10 mouse cellular contexts compared by ENCODE assay signal in genomic region chr3:88513546-88514115, GRCm38 (mm10). TPM values are rescaled to one million over a fixed set of nuclear protein-coding genes. Genes with fewer than 3 reads are reported as not detected.
DNase-seq lines count a peak whose midpoint lies in the region; ATAC-seq and TF ChIP-seq lines count a peak whose summit lies in the region.
"Had no signal": no experiment of that assay in that cellular context is flagged by ENCODE, and none has a peak within 500 bp of the region (broad histone marks: within the 10 kb centered on the region; RNA-seq: fewer than 3 reads in every experiment).

No protein-coding gene starts in this region.

- no peaks in the 10 kb centered on the region for H3K36me3 ChIP-seq in midbrain, embryonic 10.5 days
- no peaks in the 10 kb centered on the region for H3K36me3 ChIP-seq in midbrain, postnatal 0 days (ENCODE audit: insufficient read depth, low read length)
- no peaks in the 10 kb centered on the region for H3K36me3 ChIP-seq in limb, embryonic 10.5 days

- no peaks in the 10 kb centered on the region for H3K27me3 ChIP-seq in midbrain, embryonic 10.5 days (ENCODE audit: low read depth, poor library complexity, severe bottlenecking)
- no peaks in the 10 kb centered on the region for H3K27me3 ChIP-seq in midbrain, postnatal 0 days (ENCODE audit: insufficient read depth, low read length)
- H3K27me3 ChIP-seq in limb, embryonic 10.5 days (ENCODE audit: low read depth, poor library complexity, severe bottlenecking), result peaks cover 6% of the 10 kb centered on the region; the same call in 1 of the 2 replicates

- TF ChIP-seq CTCF in midbrain, postnatal 0 days (IDR thresholded peaks at IDR 0.05), result no peak

- H3K9ac ChIP-seq in midbrain, postnatal 0 days (replicated peaks; ENCODE audit: low read length, poor library complexity, severe bottlenecking), result no peak overlapping the region

- peak overlapping the region; percentile 69; the same call in 1 of the 2 replicates for H3K27ac ChIP-seq in midbrain, embryonic 10.5 days (replicated peaks)
- H3K27ac ChIP-seq in midbrain, postnatal 0 days (ENCODE audit: low read depth, low read length), result no peak overlapping the region
- H3K27ac ChIP-seq in limb, embryonic 10.5 days, result peak overlapping the region; percentile 71

- intact Hi-C loops in left cerebral cortex, postnatal 25 days (cut with DNase I), result no loop called here

- 82% methylated on average over 7 of the region's 7 CpGs for WGBS in midbrain, embryonic 10.5 days
- WGBS in midbrain, postnatal 0 days, result 82% methylated on average over 7 of the region's 7 CpGs
- WGBS in limb, embryonic 10.5 days, result 82% methylated on average over 7 of the region's 7 CpGs

- no peaks in the 10 kb centered on the region for H3K9me3 ChIP-seq in midbrain, embryonic 10.5 days (replicated peaks)
- H3K9me3 ChIP-seq in midbrain, postnatal 0 days (ENCODE audit: low read length), result no peaks in the 10 kb centered on the region
- H3K9me3 ChIP-seq in limb, embryonic 10.5 days (replicated peaks), result no peaks in the 10 kb centered on the region

- DNase-seq in midbrain, embryonic 10.5 days (ENCODE audit: low spot score), result no peak
- no peak for DNase-seq in midbrain, postnatal 0 days (ENCODE audit: low spot score)
- no peak for DNase-seq in limb, embryonic 10.5 days (ENCODE audit: low spot score)
- DNase-seq in thymus, postnatal 36 days, result peak; percentile 27 to 36
- DNase-seq in left cerebral cortex, postnatal 25 days (ENCODE audit: low spot score in 2 of 2), result no peak
- DNase-seq: cerebellum, postnatal 36 days; kidney, adult 9 months had no signal

- H3K4me2 ChIP-seq in midbrain, postnatal 0 days (ENCODE audit: low read depth, low read length, poor library complexity, severe bottlenecking), result no peak overlapping the region

- H3K4me1 ChIP-seq in midbrain, embryonic 10.5 days, result peaks cover 50% of the 10 kb centered on the region
- H3K4me1 ChIP-seq in midbrain, postnatal 0 days (ENCODE audit: insufficient read depth, low read length), result peaks cover 6% of the 10 kb centered on the region
- H3K4me1 ChIP-seq in limb, embryonic 10.5 days, result peaks cover 56% of the 10 kb centered on the region

- 0 out of 2 replicates have a peak overlapping the region, but pooled peaks have one; percentile 4 for H3K4me3 ChIP-seq in midbrain, embryonic 10.5 days
- no peak overlapping the region for H3K4me3 ChIP-seq in midbrain, postnatal 0 days (ENCODE audit: low read depth, low read length)
- peak overlapping the region; percentile 4; the same call in 1 of the 2 replicates for H3K4me3 ChIP-seq in limb, embryonic 10.5 days

- no peak for ATAC-seq in midbrain, postnatal 0 days (ENCODE audit: low FRiP score)
- peak; percentile 8 for ATAC-seq in activated CD4-positive, CD25-positive, alpha-beta regulatory T cell, adult 4 months
- no peak for ATAC-seq in megakaryocyte progenitor cell, adult 5-6 weeks (replicated peaks; ENCODE audit: poor library complexity)

RNA-seq across cellular contexts. Expression of gene Lmna, which starts 3.9 kb away (rescaled TPM):
- polyA plus RNA-seq in midbrain, embryonic 10.5 days (2016; fragmentation: Nextera tagmentation; extraction: Ambion mirVana), result 13.5 and 18.3 TPM in 2 replicates
- 57.6 and 75.0 TPM in 2 replicates for total RNA-seq in midbrain, postnatal 0 days (2014; rRNA removed)
- 74.1 and 77.2 TPM in 2 replicates for polyA plus RNA-seq in midbrain, postnatal 0 days (2015; fragmentation: Nextera tagmentation; extraction: Ambion mirVana)
- polyA plus RNA-seq in activated CD4-positive, CD25-positive, alpha-beta regulatory T cell, adult 4 months (2017; shearing (Covaris generic)), result 1 to 10 TPM; 4.6 to 6.4 TPM
- 9.2 and 14.5 TPM in 2 replicates for polyA plus RNA-seq in limb, embryonic 10.5 days (2016; fragmentation: Nextera tagmentation; extraction: Ambion mirVana)
- 10 to 100 TPM; 42.1 to 48.7 TPM for total RNA-seq in left cerebral cortex, postnatal 25 days (2021)
- total RNA-seq in megakaryocyte progenitor cell, adult 5-6 weeks (2015), result 2.3 and 2.6 TPM in 2 replicates
- 5.8 and 9.8 TPM in 2 replicates for total RNA-seq in megakaryocyte progenitor cell, adult 5-6 weeks (2017)

RNA-seq across cellular contexts. Expression of gene Mex3a, which starts 18.6 kb away (rescaled TPM):
- 27.7 and 33.8 TPM in 2 replicates for polyA plus RNA-seq in midbrain, embryonic 10.5 days (2016; fragmentation: Nextera tagmentation; extraction: Ambion mirVana)
- 56.9 and 58.2 TPM in 2 replicates for total RNA-seq in midbrain, postnatal 0 days (2014; rRNA removed)
- 15.4 and 16.1 TPM in 2 replicates for polyA plus RNA-seq in midbrain, postnatal 0 days (2015; fragmentation: Nextera tagmentation; extraction: Ambion mirVana)
- under 1 TPM; 0.10 to 0.81 TPM for polyA plus RNA-seq in activated CD4-positive, CD25-positive, alpha-beta regulatory T cell, adult 4 months (2017; shearing (Covaris generic))
- 28.9 and 34.8 TPM in 2 replicates for polyA plus RNA-seq in limb, embryonic 10.5 days (2016; fragmentation: Nextera tagmentation; extraction: Ambion mirVana)
- 1 to 10 TPM; 2.8 to 3.0 TPM for total RNA-seq in left cerebral cortex, postnatal 25 days (2021)
- total RNA-seq in megakaryocyte progenitor cell, adult 5-6 weeks (2015), result 3.8 and 3.9 TPM in 2 replicates
- 1.7 and 2.8 TPM in 2 replicates for total RNA-seq in megakaryocyte progenitor cell, adult 5-6 weeks (2017)

RNA-seq across cellular contexts. Expression of gene Rab25, which starts 34.5 kb away (rescaled TPM):
- polyA plus RNA-seq in midbrain, embryonic 10.5 days (2016; fragmentation: Nextera tagmentation; extraction: Ambion mirVana), result 0.49 and 0.79 TPM in 2 replicates
- total RNA-seq in midbrain, postnatal 0 days (2014; rRNA removed), result 0.60 TPM in 1 of 2 replicates, not detected in the other
- polyA plus RNA-seq in midbrain, postnatal 0 days (2015; fragmentation: Nextera tagmentation; extraction: Ambion mirVana), result 0.46 TPM in 1 of 2 replicates, not detected in the other
- polyA plus RNA-seq in activated CD4-positive, CD25-positive, alpha-beta regulatory T cell, adult 4 months (2017; shearing (Covaris generic)), result not detected
- 1.7 and 3.7 TPM in 2 replicates for polyA plus RNA-seq in limb, embryonic 10.5 days (2016; fragmentation: Nextera tagmentation; extraction: Ambion mirVana)
- total RNA-seq in left cerebral cortex, postnatal 25 days (2021), result not detected
- 0.17 TPM in 1 of 2 replicates, not detected in the other for total RNA-seq in megakaryocyte progenitor cell, adult 5-6 weeks (2015)
- total RNA-seq in megakaryocyte progenitor cell, adult 5-6 weeks (2017), result 0.37 TPM in 1 of 2 replicates, not detected in the other
- polyA plus RNA-seq: neural tube, embryonic 14.5 days had no signal

RNA-seq across cellular contexts. Expression of gene Lamtor2, which starts 39.2 kb away (rescaled TPM):
- polyA plus RNA-seq in midbrain, embryonic 10.5 days (2016; fragmentation: Nextera tagmentation; extraction: Ambion mirVana), result 175 and 192 TPM in 2 replicates
- 46.7 and 66.0 TPM in 2 replicates for total RNA-seq in midbrain, postnatal 0 days (2014; rRNA removed)
- polyA plus RNA-seq in midbrain, postnatal 0 days (2015; fragmentation: Nextera tagmentation; extraction: Ambion mirVana), result 187 and 205 TPM in 2 replicates
- polyA plus RNA-seq in activated CD4-positive, CD25-positive, alpha-beta regulatory T cell, adult 4 months (2017; shearing (Covaris generic)), result 100 to 1,000 TPM; 132 to 197 TPM
- polyA plus RNA-seq in limb, embryonic 10.5 days (2016; fragmentation: Nextera tagmentation; extraction: Ambion mirVana), result 151 and 159 TPM in 2 replicates
- total RNA-seq in left cerebral cortex, postnatal 25 days (2021), result 10 to 100 TPM; 96.9 to 99.5 TPM
- 42.4 and 46.4 TPM in 2 replicates for total RNA-seq in megakaryocyte progenitor cell, adult 5-6 weeks (2015)
- 93.9 and 115 TPM in 2 replicates for total RNA-seq in megakaryocyte progenitor cell, adult 5-6 weeks (2017)

RNA-seq across cellular contexts. Expression of gene Ubqln4, which starts 39.9 kb away (rescaled TPM):
- 71.1 and 74.1 TPM in 2 replicates for polyA plus RNA-seq in midbrain, embryonic 10.5 days (2016; fragmentation: Nextera tagmentation; extraction: Ambion mirVana)
- 103 and 120 TPM in 2 replicates for total RNA-seq in midbrain, postnatal 0 days (2014; rRNA removed)
- 29.7 and 30.4 TPM in 2 replicates for polyA plus RNA-seq in midbrain, postnatal 0 days (2015; fragmentation: Nextera tagmentation; extraction: Ambion mirVana)
- 10 to 100 TPM; 10.9 to 14.0 TPM for polyA plus RNA-seq in activated CD4-positive, CD25-positive, alpha-beta regulatory T cell, adult 4 months (2017; shearing (Covaris generic))
- 78.8 and 79.5 TPM in 2 replicates for polyA plus RNA-seq in limb, embryonic 10.5 days (2016; fragmentation: Nextera tagmentation; extraction: Ambion mirVana)
- 100 to 1,000 TPM; 128 to 129 TPM for total RNA-seq in left cerebral cortex, postnatal 25 days (2021)
- total RNA-seq in megakaryocyte progenitor cell, adult 5-6 weeks (2015), result 42.0 and 49.7 TPM in 2 replicates
- total RNA-seq in megakaryocyte progenitor cell, adult 5-6 weeks (2017), result 40.6 and 47.5 TPM in 2 replicates

Comparison
In these comparisons a context has a peak if more than half of its experiments do, and no peak if none do; other contexts are left out.
1. DNase-seq: peak in thymus, postnatal 36 days (2 of 2); none in midbrain, embryonic 10.5 days (single experiment), midbrain, postnatal 0 days (single experiment), limb, embryonic 10.5 days (single experiment) and left cerebral cortex, postnatal 25 days (0 of 2).